Mouse (Mus musculus) bone marrow macrophage, adult 2 months (primary cell): Measurements from ENCODE around the gene Cdsn. TPM values are rescaled to one million over a fixed set of nuclear protein-coding genes. Genes with fewer than 3 reads are reported as not detected.

Source experiments
- H3K27ac ChIP-seq: 2 replicates; pipeline ENCODE4 v1.5.1; 2012; ENCODE audit warnings: low read depth, low read length; ENCODE audit not compliant: insufficient read depth
- H3K4me1 ChIP-seq: 2 replicates; pipeline ENCODE4 v1.6.1; 2012; ENCODE audit warnings: low read length; ENCODE audit not compliant: control insufficient read depth, insufficient read depth
- H3K4me3 ChIP-seq: 2 replicates; pipeline ENCODE4 v1.5.1; 2012; ENCODE audit warnings: mild to moderate bottlenecking, low read length, moderate library complexity; ENCODE audit not compliant: insufficient read depth
- CTCF ChIP-seq: IDR thresholded peaks from 2 replicates; pipeline ENCODE4 v1.5.1; 2012; ENCODE audit warnings: low read depth, mild to moderate bottlenecking, low read length, moderate library complexity
- POLR2A ChIP-seq: IDR thresholded peaks from 2 replicates; pipeline ENCODE4 v1.6.1; 2012; ENCODE audit warnings: mild to moderate bottlenecking, low read depth, low read length, borderline replicate concordance
- polyA plus RNA-seq: library from polyadenylated mRNA; stranded (reverse); fragments of >200 nt; gene quantifications from 2 replicates; pipeline ENCODE4 v1.2.4, GENCODE M21; 2012; ENCODE audit not compliant: missing spikeins, insufficient read depth, insufficient read length

Gene Cdsn
- polyA plus RNA-seq, 1 experiment = 0.27 TPM

- no peak for TF ChIP-seq CTCF
- no peak for TF ChIP-seq POLR2A
- Histone ChIP-seq H3K4me3 (no peak overlapping the region), H3K27ac (no peak overlapping the region), H3K4me1 (no peaks in the 10 kb centered on the region)
Measured at GRCm38 (mm10) chr17:35550143-35550494, 1.8 kb upstream of the Cdsn start.

DNA sequence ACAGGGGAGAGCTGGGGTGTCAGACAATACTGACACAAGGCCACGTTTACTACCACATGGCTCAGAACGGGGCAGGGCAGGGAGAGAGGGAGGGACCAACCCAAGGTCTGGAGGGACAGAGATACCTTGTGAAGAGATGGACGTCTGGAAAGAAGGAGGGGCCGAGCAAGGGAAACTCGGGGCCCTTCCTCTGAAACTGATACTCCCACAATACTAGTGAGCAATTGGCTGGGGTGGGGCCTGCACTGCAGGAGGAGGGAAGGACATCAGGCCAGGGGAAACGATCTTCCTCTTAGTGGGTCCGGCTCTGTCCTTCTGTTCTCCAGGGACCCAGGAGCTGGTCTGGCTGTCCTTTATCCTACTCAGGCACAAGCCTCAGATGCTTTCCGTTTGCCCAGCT is 1.1 kb upstream of the Cdsn start:
- H3K4me1 ChIP-seq = no peaks in the 10 kb centered on the region
- no peak for TF ChIP-seq CTCF
- no peak for TF ChIP-seq POLR2A
- H3K4me3 ChIP-seq = no peak overlapping the region
- no peak overlapping the region for H3K27ac ChIP-seq

- no peak overlapping the region for H3K27ac ChIP-seq
- H3K4me1 ChIP-seq = 0 out of 2 replicates have a peak, but pooled peaks cover 3% of the 10 kb centered on the region
- H3K4me3 ChIP-seq = no peak overlapping the region
- no peak for TF ChIP-seq CTCF
- no peak for TF ChIP-seq POLR2A
Measured at GRCm38 (mm10) chr17:35554321-35554720, 2.4 kb downstream of the Cdsn start.

DNA sequence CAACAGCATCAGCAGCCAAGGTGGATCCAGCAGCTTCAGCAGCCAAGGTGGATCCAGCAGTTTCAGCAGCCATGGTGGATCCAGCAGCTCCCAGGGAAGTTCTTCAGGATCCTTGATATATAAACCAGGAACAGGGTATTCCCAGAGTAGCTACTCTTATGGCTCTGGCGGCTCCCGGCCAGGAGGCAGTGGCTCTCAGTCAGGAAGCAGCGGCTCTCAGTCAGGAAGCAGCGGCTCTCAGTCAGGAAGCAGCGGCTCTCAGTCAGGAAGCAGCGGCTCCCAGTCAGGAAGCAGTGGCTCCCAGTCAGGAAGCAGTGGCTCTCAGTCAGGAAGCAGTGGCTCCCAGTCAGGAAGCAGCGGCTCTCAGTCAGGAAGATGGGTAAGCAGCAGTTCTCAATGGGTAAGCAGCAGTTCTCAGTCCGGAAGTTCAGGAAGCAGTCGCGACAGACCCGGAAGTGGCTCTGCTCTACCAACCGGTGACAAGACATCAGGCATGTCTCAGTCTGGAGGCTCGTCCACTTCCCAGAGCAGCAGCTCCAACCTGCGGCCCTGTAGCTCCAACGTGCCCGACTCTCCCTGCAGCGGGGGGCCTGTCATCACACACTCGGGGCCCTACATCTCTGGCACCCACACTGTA is 3.0 kb downstream of the Cdsn start:
- TF ChIP-seq POLR2A (no peak), CTCF (no peak)
- H3K4me3 ChIP-seq = no peak overlapping the region
- H3K27ac ChIP-seq = no peak overlapping the region
- H3K4me1 ChIP-seq = 0 out of 2 replicates have a peak, but pooled peaks cover 3% of the 10 kb centered on the region

GRCm38 (mm10) chr17:35556186-35556765 is 4.3 kb downstream of the Cdsn start:
- Histone ChIP-seq H3K4me1 (0 out of 2 replicates have a peak, but pooled peaks cover 3% of the 10 kb centered on the region), H3K27ac (no peak overlapping the region), H3K4me3 (no peak overlapping the region)
- no peak for TF ChIP-seq CTCF
- no peak for TF ChIP-seq POLR2A

- peak; percentile 30; the same call in 1 of the 2 replicates for TF ChIP-seq CTCF
- TF ChIP-seq POLR2A = no peak
- Histone ChIP-seq H3K4me1 (0 out of 2 replicates have a peak, but pooled peaks cover 3% of the 10 kb centered on the region), H3K27ac (no peak overlapping the region), H3K4me3 (no peak overlapping the region)
Measured at GRCm38 (mm10) chr17:35556812-35557211, 4.9 kb downstream of the Cdsn start.

GRCm38 (mm10) chr17:35557351-35557750 is 5.4 kb downstream of the Cdsn start:
- Histone ChIP-seq H3K4me1 (0 out of 2 replicates have a peak, but pooled peaks cover 3% of the 10 kb centered on the region), H3K27ac (no peak overlapping the region), H3K4me3 (no peak overlapping the region)
- TF ChIP-seq CTCF (no peak), POLR2A (no peak)

DNA sequence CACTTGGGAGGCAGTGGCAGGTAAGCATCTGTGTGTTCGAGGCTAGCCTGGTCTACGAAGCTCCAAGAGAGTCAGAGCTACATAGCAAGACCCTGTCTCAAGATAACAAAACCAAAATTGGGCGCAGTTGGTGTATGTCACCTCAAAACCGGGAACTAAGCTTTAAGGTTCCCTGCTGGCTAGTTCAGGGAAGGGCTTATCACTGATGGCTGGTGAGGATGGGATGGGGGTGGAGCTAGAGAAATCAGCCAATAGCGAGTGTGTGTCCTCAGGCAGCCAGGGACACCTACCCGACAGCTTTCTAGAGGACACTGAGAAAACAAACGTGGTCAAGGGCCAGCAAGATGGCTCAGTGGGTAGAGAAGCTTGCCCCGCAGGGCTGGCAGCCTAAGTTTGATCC is 6.3 kb downstream of the Cdsn start:
- H3K4me1 ChIP-seq = 0 out of 2 replicates have a peak, but pooled peaks cover 3% of the 10 kb centered on the region
- H3K27ac ChIP-seq = no peak overlapping the region
- TF ChIP-seq CTCF (no peak), POLR2A (no peak)
- H3K4me3 ChIP-seq = no peak overlapping the region

GRCm38 (mm10) chr17:35567150-35567549 is 15.2 kb downstream of the Cdsn start, which contains the start of gene 2300002M23Rik:
TSS of gene 2300002M23Rik (plus strand) at chr17:35567450.
- no peak within 1 kb of the TSS for H3K27ac ChIP-seq
- no peak within 1 kb of the TSS for H3K4me3 ChIP-seq
- no peaks in the 10 kb centered on the region for H3K4me1 ChIP-seq
- TF ChIP-seq POLR2A (no peak), CTCF (no peak)

GRCm38 (mm10) chr17:35567767-35568166 is 15.8 kb downstream of the Cdsn start:
- TF ChIP-seq CTCF (no peak), POLR2A (no peak)
- H3K27ac ChIP-seq = no peak overlapping the region
- H3K4me3 ChIP-seq = no peak overlapping the region
- H3K4me1 ChIP-seq = no peaks in the 10 kb centered on the region
